Mouse (Mus musculus) liver, adult (tissue): Measurements from ENCODE around the gene Hmgcs1.

Source experiments
- GATA4 ChIP-seq: IDR thresholded peaks from 2 replicates; pipeline ENCODE4 v1.6.1; 2014; ENCODE audit warnings: mild to moderate bottlenecking, low read length; ENCODE audit not compliant: insufficient replicate concordance

The Hmgcs1 gene

DNA sequence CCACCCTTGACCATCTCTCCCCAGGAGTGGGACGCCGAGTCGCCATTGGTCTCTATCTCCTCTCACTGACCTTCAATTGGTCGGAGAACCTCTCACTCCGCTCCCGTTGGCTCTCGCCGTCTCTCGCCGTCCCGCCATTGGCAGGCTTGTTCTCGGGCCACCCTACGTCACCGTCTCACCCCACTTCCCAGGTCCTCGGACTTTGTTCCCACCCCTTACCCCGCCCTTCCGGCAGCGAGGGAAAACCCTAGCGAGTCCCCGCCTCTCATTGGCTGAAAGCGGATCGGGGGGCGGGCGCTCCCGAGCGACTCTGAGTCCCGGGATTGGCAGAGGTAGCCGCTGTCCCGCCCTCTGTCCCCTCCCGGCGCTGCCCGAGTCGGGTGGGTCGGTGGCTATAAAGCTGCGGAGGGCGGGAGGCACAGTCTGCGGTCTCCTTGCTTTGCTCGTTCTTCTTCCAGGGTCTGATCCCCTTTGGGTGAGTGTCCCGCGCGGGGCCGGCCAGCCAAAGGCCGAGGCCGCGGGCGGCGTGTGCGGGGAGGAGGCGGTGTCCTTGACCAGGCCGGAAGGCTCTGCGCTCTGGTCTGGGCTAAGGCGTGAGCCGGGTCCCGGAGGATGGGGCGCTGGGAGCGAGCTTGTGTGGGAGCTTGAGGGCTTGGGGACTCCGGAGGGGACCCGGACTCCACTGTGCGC is at the start of gene Hmgcs1:
TSS of gene Hmgcs1 (plus strand) at position 341 of the 690 bp plus-strand sequence.
- TF ChIP-seq GATA4: no peak; the same call in 1 of the 2 replicates

DNA sequence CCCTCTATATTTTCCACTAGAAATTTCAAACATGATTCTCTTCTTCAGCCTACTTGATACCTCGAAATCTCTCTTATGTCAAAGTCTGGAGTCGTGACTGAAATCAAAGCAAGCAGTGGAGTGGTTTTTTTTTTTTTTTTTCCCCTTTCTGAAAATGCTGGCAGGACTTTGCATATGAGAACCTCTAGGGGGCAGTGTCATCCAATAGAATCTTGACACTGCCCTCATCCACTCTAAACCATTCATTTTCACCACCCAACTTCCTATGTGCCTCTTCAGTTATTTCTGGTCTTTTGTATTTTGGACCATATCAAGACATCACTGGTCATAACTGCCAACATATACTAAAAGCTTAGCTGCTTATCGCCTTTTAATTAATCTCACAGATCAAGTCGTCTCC is 49.7 kb upstream of the Hmgcs1 start:
- no peak for TF ChIP-seq GATA4

DNA sequence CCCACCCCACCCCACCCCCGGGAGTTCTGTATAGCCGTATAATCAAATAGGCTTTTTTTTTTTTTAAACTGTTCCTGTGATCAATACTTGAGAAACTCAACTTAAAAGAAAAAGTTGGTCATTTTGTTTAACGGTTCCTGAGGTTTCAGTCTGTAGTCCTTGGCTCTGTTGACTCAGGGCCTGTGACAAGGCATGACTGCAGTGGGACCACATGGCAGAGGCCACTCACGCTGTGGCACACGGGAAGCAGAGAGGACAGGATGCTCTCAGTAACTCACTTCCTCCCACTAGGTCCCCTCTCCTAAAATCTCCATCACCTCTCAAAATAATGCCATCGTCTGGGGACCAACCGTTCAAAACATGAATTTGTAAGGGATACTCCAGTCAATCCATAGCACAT is 49.0 kb upstream of the Hmgcs1 start:
- TF ChIP-seq GATA4: no peak

DNA sequence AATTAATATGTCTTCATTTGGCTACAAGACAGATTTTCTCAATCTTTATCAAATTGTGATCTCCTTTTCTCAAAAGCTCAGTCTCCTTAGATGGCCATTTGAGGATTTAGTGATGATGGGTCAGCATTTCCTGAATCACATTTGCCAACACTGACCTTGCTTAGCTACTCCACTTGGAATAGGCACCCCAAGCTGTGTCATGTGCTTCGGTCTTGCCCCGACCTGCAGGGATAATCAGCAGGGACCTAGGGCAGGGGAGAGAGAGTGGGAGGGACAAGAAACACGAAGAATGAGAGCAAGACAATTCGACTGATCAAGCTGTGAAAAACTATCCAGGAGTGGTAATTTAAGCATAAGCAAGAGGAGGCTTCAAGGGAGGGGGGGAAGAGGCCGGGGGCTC is 45.4 kb upstream of the Hmgcs1 start:
- TF ChIP-seq GATA4: no peak

DNA sequence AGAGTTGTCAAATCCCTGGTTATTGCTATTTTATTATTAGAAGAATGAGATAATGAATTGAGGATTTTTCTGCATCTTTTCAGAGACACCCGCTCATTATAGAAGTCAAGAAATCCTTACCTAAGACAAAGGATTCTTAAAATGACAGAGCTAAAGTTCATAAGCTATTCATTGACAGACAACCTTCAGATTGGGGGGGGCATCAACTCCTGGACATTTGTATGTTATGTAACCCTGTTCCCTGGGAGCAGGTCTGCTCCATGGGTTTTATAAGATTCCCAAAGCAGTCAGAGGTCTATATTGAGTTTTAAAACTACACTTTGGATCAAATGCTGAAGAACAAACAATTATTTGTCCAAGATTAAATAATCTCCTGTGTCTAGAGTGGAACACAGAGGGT is 43.7 kb upstream of the Hmgcs1 start:
- TF ChIP-seq GATA4: no peak

DNA sequence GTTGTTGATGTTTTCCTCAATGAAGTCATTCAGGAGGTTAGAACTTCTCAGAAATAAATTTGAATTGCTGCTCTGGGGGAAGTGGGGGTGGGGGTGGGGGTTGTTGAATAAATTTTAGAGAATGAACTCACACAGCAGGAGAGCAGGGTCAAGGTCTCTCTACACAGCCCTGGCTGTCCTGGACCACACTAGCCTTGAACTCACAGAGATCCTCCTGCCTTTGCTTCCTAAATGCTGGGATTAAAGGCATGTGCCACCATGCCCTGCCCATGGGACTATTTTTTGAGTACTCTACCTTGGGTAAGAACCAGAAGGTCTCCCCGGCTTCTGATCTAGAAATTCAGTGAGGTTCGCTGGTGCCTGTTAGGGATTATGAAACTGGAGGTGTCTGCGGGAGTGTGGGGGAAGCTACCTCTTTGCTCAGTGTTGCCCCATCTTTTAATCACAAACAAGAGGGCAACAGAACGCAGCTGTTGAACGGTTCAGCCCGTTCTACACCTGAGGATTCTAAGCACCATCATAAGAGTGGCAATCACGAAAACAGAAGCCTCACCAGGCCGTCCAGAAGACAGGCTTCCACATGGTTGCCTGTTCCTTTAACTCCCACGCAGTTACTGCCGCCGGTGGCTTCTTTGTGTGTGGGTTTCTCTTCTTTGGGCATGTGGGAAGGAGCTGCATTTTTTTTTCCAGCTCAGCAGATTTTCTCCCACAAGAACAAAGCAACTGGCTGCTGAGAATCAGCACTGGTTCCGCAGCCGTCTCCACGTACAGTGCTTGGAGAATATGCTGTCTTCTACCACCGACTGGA is 41.1 kb upstream of the Hmgcs1 start:
- no peak for TF ChIP-seq GATA4

DNA sequence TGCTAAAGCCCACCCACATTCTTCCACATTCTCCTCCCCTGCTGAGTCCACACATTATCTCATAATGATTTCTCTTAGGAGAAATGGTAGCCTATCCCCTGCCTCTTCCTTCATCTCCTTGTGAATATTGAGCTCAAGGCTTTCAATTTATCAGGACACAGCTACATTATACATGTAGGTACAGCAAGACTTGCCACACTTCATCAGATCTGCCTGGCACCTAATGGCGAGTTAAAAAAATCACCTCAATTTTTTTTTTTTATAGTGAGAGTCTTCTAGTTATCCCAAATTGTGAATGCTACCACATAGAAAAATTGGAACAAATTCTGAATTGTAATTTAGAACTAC is 40.5 kb upstream of the Hmgcs1 start:
- no peak for TF ChIP-seq GATA4

DNA sequence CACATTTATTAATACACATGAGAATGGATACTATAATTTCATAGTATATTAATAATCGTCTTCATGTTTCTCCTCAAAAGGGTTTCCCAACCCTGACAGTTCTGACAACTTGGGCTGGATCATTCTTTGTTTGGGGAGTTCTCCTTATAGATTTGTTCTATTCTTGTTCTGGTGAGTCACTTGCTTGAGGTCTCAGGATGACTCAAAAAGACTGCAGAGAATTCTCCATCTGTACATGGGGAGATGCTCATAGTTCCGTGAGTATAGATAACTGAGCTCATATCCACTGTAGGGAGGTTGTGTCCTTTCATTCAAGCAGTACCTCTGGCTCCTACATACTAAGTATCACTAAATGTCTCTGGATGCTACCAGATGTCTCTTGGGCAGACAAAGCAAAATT is 35.4 kb upstream of the Hmgcs1 start:
- no peak for TF ChIP-seq GATA4

DNA sequence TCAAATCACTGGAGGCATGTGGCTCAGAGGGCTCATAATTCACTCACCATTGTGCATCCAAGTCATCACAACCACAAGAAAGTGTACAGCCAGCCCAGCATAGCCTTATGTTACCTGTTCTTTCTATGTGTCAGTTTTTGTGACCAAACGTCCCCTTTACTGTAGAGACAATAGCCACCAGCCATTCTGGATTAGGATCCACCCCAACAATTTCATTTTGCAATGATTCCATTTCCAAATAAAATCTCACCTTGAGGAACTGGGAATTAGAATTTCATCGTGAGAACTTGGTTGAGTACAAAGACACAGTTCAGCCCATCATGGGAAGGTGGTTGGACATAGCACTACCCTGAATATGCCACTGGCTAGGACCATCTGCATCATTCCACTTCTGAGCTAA is 33.9 kb upstream of the Hmgcs1 start:
- no peak for TF ChIP-seq GATA4

DNA sequence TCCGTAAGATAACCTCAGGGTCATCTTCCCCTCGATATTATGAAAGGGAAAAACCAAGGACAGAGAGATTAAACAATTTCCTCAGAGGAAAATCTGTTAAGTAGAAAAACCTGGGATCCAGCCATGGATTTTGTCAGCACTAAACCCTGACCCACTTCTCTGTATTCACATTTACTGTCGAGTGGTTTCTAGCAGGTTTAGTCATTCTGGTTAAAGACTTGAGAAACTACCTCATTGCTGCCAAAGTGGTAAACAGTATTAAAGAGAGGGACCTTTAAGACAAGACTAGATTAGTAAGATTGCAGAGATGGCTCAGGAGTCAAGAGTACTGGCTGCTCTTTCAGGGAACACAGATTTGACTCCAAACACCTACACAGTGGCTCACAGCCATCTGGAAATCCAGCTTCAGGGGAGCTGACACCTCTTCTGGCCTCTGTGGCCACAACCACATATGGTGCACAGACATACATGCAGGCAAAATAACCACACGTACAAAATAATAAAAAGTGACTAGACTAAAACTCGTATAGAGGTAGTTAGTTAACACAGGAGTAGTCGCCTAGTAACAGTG is 33.2 kb upstream of the Hmgcs1 start:
- TF ChIP-seq GATA4: no peak

DNA sequence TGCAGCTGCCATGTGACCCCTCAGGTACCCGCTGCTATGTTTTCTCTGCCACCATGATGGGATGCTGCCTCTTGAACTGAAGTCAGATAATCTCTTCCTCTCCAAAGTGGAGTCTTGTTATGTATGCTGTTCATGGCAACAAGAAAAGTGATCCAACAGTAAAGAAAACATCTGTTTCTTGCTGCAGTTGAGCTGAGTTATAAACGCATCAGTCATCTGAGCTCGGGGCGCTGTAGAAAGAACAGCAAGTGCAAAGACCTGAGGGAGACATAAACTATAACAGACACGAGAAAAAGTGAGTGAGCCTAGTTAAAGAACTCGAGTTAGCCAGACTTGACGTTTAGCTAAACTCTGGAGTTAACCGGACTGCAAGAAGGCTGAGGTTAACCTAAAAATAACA is 11.4 kb upstream of the Hmgcs1 start:
- TF ChIP-seq GATA4: no peak

DNA sequence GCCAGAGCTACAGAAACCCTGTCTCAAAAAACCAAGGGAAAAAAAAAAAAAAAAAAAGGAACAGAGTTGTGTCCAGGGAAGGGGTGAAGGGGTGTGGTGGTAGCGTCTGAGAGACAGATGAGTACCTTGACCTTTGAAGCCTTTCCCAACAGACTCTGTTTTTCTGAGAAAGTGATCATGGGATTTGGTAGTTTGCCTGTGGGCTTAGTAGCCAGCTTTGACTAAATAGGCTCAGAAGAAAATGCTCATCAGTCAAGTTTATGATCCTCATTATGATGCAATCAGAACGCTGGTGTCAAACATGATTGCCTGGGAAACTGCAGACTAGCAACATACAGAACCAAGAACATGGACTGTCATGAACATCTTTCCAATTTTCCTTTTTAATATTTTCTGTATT is 10.5 kb upstream of the Hmgcs1 start:
- no peak for TF ChIP-seq GATA4

DNA sequence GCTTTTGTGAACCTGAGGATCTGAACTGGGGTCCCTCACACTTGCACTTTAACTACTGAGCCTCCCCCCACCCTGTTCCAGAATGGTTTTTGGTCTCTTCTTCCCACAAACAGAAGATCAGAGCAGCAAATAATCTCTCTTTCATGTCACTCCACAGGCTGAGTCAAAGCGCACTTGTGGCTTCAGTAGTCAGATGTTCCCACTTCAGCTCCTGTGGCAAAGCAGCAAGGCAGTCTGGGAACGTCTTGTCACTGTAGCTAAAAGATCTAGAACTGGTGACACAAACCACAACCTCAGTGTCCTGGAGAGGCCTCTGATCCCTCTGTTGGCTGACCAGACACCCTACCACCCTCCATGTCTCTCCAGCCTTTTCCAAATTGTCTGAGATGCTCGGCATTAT is 9.0 kb upstream of the Hmgcs1 start:
- no peak for TF ChIP-seq GATA4

DNA sequence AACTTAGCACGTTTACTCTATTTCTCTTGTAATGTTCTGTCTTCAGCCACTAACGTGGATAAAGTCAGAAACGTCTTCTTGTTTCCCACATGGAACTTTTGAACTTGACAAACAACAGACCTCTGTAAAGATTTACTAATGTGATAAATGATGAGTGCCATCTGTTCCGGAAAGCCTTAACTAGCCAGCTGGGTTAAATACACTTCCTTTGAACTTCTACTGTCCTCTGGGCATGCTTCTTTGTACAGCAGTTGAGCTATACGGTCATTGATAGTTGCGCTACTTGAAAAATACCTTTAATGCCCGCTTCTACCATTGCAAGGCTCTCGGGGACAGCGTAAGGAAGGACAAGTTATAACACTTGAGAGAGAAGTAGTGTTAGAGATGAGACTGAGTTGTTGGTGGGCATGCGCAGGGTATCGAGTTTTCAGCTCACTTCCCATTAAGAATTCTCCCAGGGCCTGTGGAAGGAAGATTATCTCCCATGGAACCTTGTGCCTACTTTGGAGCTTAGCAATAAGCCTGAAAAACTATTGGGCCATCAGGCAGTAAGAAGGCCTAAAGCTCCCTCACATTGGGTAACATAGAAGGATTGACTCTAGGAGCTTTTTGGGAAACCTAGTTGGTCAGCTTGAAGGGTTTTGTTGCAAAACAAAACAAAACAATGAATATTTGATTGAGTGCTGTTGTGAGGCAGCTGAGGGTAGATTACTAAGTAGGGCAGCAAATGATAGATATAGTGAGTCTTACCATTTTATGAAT is 5.6 kb upstream of the Hmgcs1 start:
- no peak for TF ChIP-seq GATA4

DNA sequence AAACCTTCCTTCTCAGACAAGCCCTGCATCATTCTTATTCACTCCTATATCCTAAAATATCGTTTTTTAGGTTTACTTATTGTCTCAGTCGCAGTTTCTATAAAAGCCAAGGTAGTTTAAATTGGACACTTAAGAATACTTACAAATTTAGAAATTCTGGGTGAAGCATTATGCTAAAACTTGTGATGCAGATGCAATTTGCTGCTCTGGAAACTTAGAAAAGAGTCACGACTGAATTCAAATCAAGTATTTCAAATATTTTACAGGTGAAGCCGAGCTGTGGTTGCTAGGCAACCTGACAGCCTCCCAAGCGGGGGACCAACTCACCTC is 505 bp upstream of the Hmgcs1 start:
- TF ChIP-seq GATA4: no peak

DNA sequence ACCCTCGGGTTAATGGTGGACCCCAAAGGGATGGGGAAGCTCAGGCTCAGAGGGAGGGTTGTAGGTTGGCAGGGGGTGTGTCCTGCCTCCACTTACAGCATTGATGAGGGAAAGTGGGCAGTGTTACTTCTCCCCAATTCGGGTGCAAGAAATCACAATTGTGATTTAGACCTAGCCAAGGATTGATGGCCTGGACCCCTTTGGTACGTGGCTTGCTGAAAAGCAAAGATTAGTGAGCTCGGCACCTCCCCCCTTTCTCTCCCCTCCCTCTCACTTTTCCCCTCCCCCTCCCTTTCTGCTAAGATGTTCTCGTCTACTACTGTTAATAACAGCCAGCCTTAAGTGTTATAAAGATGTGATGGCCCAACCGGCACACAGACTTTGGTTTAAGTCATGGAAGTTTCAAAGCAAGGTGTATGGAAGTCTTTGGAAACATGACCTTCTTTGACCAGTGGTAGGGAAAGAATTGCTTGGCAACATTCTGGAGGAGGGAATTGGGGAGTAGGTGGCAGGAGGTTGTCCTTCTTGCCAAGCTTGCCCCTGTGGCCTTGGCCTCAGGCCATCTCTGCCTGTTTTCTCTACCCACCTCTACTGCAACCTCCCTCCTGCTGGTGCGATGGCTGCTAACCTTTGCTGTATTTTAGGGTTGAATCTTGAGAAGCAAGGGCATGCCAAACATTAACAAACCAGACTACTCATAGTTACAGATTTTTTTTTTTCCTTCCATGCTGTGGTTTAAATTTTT is 869 bp downstream of the Hmgcs1 start:
- no peak for TF ChIP-seq GATA4

DNA sequence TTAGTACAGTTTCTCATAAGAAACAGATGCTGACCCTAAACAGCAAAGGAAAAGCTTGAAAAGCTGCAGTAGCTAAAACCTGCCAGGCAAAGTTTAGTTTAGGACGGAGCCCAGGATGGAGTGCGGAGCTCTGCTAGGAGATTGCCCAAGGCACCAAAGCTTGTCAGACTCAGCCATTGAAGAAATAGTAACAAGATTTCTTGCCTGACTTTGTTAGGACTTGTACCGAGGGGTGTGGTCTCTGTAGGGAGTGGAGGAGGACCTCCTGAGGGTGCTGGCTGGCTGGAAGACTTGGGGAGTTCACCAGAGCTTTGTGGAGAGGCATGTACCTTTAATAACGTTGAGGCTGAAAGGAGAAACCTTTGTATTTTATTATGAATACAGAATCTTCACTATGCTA is 5.5 kb downstream of the Hmgcs1 start:
- no peak for TF ChIP-seq GATA4
